Mouse (Mus musculus): ENCODE results near the gene Art1. TPM values are rescaled to one million over a fixed set of nuclear protein-coding genes. Genes with fewer than 3 reads are reported as not detected.

The Art1 gene
- polyA plus RNA-seq, 1 experiment, result 0.34 TPM

DNA sequence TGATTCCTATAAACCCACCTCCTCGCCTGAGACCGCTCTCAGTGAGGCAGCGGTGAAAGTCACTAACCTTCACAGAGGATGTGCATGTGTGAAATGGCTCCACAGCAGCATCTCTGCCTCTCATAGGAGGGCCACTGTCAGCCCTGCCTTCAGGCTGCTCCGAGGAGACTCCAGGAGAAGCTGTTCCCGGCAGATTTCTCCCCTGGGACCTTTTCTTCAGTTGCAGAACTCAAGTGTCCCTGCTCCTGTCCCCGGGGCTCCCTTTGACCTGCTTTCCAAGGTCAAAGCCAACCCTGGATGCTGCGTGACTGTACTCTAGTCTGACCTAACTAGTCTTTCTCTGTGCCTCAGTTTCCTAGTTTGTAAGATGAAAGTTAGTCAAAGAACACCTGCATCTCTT, 7.6 kb downstream of the Art1 start, which contains the start of gene Art5:
Gene Art5, minus strand, starts transcription at position 319 of the 400 bp plus-strand sequence.
- TF ChIP-seq CTCF (IDR thresholded peaks at IDR 0.05; ENCODE audit: borderline replicate concordance, extremely low read depth, insufficient read depth, insufficient read length) (no peak), POLR2A (IDR thresholded peaks at IDR 0.05; ENCODE audit: borderline replicate concordance, extremely low read depth, insufficient read depth, insufficient read length, poor library complexity, severe bottlenecking) (no peak)
- DNase-seq (ENCODE audit: low read depth), result no peak

DNA sequence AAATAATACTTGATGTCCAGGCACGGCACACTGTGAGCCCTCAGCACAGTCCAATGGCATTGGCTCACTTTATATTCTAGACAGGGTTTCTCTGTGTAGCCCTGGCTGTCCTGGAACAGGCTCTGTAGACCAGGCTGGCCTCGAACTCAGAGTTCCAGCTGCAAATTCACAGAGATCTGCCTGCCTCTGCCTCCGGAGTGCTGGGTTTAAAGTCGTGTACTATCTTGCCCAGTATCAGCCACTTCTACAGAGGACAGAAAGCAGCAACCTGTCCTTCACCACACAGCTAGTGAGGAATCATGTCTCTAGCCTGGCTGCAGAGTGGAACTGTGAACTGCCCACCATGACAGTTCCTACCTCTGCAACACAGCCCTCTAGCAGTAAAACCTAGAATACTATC, 8.2 kb downstream of the Art1 start:
- no peak for DNase-seq (ENCODE audit: low read depth)
- no peak for TF ChIP-seq CTCF (IDR thresholded peaks at IDR 0.05; ENCODE audit: borderline replicate concordance, extremely low read depth, insufficient read depth, insufficient read length)
- no peak for TF ChIP-seq POLR2A (IDR thresholded peaks at IDR 0.05; ENCODE audit: borderline replicate concordance, extremely low read depth, insufficient read depth, insufficient read length, poor library complexity, severe bottlenecking)

DNA sequence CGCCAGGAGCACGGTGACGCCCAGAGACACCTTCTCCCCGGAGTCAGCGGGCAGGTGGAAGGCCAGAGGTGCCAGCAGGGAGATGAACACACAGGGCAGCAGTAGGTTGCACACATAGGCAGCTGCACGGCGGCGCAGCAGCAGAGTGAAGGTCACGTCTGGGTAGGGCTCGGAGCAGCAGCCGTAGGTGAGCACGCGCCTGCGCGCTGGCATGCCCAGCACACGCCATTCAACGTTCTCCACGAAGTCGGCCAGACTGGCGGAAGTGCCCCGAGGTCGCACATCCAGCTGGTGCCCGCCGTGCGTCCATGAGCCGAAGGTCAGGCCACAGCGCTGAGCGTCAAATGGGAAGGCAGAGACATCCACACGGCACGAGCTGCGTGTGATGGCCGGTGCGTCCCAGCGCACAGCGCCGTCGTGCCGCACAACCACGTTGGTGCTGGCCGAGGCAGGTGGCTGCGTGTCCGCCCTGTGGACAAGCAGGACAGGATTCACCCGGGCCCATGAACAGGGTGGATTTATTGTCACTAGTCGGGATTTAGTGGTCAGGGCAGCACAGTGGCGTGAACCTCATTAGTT, 11.7 kb downstream of the Art1 start:
- TF ChIP-seq POLR2A (IDR thresholded peaks at IDR 0.05; ENCODE audit: borderline replicate concordance, extremely low read depth, insufficient read depth, insufficient read length, poor library complexity, severe bottlenecking) (no peak), CTCF (IDR thresholded peaks at IDR 0.05; ENCODE audit: borderline replicate concordance, extremely low read depth, insufficient read depth, insufficient read length) (no peak)
- DNase-seq (ENCODE audit: low read depth), result no peak

DNA sequence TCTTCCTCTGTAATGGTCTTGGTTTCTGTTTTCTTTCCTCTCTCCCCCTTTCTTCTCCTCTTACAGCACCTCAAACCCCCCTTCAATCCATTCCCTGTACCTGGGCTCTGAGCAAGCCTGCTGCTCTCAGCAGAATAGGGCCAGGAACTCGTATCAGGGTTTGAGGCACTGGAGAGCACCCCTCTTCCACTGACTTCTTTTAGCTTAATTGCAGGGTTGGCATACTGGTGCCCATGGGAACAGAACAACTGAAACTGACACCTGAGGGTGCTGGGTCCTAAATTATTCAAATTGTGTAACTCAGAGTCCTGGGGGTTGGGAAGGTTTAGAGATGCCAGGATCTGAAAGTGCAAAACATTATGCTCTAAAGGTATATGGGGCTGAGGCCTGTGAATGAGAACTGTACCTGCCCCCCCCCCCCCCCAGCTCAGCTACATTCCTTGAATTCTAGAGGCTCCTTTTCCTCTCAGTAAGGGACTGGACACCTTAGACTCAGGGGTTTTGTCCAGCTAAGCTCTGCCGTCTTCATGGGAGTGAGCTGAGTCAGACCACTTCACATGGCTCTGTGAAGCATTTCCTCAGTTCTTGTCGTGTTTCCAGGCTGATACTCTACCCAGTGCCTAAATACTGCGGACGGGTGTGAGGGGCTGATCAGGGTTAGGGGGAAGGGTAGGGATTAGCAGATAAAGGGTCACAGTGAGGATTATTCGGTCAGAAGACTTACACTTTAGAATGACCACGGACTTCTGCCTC, 15.2 kb downstream of the Art1 start, which contains the start of gene Chrna10:
Gene Chrna10, minus strand, starts transcription at position 250 of the 753 bp plus-strand sequence.
- TF ChIP-seq CTCF (IDR thresholded peaks at IDR 0.05; ENCODE audit: borderline replicate concordance, extremely low read depth, insufficient read depth, insufficient read length), result no peak
- no peak for TF ChIP-seq POLR2A (IDR thresholded peaks at IDR 0.05; ENCODE audit: borderline replicate concordance, extremely low read depth, insufficient read depth, insufficient read length, poor library complexity, severe bottlenecking)
- DNase-seq (ENCODE audit: low read depth), result no peak

DNA sequence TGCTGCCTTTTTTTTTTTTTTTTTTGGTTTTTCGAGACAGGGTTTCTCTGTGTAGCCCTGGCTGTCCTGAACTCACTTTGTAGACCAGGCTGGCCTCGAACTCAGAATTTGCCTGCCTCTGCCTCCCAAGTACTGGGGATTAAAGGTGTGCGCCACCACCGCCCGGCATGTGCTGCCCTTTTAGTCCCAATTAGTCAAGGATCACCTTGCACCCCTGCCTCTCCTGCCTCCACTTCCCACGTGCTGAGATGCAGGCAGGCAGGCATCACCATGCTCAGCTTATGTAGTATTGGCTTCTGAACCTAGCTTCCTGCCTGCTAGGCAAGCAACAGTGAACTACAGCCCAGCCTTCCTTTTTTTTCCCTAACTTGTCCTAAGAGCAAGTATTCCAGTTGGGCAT, 15.8 kb downstream of the Art1 start:
- DNase-seq (ENCODE audit: low read depth), result no peak
- TF ChIP-seq POLR2A (IDR thresholded peaks at IDR 0.05; ENCODE audit: borderline replicate concordance, extremely low read depth, insufficient read depth, insufficient read length, poor library complexity, severe bottlenecking), result no peak
- TF ChIP-seq CTCF (IDR thresholded peaks at IDR 0.05; ENCODE audit: borderline replicate concordance, extremely low read depth, insufficient read depth, insufficient read length), result no peak

DNA sequence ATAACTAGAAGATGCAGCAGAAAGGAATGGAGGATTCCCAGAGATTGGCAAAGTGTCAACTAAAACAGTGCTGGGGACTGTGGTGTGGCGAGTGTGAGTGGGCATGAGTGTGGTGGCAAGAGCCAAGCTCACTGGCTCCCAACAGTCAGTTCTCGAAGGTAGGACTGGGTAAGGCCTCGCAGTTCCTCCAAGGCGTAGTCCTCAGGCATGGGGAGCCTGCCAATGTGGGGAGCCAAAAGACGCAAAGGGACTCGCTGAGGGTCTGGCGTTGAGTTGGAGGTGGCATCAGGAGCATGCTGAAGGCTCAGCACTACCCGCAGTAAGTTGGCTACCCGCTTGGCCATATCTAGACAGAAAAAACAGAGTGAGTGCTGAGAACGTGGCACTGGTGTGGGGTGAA, 18.8 kb downstream of the Art1 start:
- no peak for TF ChIP-seq POLR2A (IDR thresholded peaks at IDR 0.05; ENCODE audit: borderline replicate concordance, extremely low read depth, insufficient read depth, insufficient read length, poor library complexity, severe bottlenecking)
- no peak for TF ChIP-seq CTCF (IDR thresholded peaks at IDR 0.05; ENCODE audit: borderline replicate concordance, extremely low read depth, insufficient read depth, insufficient read length)

DNA sequence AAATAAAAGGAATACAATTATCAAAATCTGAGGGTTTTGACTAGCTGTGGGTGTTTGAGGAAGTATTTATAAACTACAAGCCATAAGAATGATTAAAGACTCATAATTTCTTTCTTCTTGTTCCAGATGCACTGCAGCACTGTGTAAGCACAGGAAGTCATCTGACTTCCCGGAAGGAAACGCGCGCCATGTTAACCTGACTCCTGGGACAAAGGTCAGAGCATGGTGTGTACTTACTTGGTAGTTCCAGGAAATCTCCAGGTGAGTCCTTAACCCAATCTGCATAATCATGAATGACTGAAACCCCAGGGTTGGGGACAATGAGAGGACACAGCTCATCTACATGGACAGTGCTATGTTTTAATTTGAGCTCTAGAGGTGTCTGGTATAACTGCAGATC, 30.9 kb downstream of the Art1 start:
- DNase-seq (ENCODE audit: low read depth), result no peak
- TF ChIP-seq CTCF (IDR thresholded peaks at IDR 0.05; ENCODE audit: borderline replicate concordance, extremely low read depth, insufficient read depth, insufficient read length), result no peak
- no peak for TF ChIP-seq POLR2A (IDR thresholded peaks at IDR 0.05; ENCODE audit: borderline replicate concordance, extremely low read depth, insufficient read depth, insufficient read length, poor library complexity, severe bottlenecking)

More for the DNA sequence above, 18.8 kb downstream of the Art1 start:
- no peak for DNase-seq (ENCODE audit: low read depth)

DNA sequence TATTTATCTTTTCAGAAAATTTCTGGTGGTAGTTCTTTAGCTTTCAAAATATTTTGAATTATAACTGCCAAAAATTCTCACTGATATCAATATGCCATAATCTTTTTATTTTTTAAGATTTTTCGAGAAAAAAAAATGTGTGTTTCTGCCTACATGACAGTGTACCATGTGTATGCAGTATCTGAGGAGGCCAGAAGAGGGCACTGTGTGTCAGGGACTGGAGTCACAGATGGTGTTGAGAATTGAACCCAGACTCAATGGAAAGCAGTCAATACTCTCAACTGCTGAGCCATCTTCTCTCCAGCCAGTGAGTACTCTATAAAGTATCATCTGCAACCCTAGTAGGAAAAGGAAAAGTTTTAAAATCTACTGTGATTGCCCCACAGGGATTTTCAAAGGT, 35.9 kb downstream of the Art1 start:
- peak; percentile 38 for DNase-seq (ENCODE audit: low read depth)
- TF ChIP-seq CTCF (IDR thresholded peaks at IDR 0.05; ENCODE audit: borderline replicate concordance, extremely low read depth, insufficient read depth, insufficient read length) (peak; percentile 59; the same call in 1 of the 2 replicates), POLR2A (IDR thresholded peaks at IDR 0.05; ENCODE audit: borderline replicate concordance, extremely low read depth, insufficient read depth, insufficient read length, poor library complexity, severe bottlenecking) (no peak)

DNA sequence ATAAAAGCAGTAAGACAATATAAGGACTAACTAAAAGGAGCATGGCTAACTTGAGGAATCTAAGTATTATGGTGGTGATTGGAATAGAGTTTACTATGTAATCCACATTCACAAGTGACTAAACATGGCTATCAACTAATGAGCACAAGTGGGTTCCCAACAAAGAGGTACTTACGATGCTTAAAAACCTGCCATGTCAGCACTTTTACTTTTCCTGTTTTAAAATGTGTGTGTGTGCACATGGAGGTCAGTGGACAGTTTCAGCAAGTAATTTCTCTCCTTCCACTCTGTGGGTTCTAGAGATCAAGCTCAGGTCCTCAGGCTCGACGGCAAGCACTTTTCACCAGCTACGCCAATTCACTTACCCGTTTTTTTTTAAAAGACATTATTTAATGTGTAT, 36.4 kb downstream of the Art1 start:
- no peak for DNase-seq (ENCODE audit: low read depth)
- TF ChIP-seq CTCF (IDR thresholded peaks at IDR 0.05; ENCODE audit: borderline replicate concordance, extremely low read depth, insufficient read depth, insufficient read length) (no peak), POLR2A (IDR thresholded peaks at IDR 0.05; ENCODE audit: borderline replicate concordance, extremely low read depth, insufficient read depth, insufficient read length, poor library complexity, severe bottlenecking) (no peak)

DNA sequence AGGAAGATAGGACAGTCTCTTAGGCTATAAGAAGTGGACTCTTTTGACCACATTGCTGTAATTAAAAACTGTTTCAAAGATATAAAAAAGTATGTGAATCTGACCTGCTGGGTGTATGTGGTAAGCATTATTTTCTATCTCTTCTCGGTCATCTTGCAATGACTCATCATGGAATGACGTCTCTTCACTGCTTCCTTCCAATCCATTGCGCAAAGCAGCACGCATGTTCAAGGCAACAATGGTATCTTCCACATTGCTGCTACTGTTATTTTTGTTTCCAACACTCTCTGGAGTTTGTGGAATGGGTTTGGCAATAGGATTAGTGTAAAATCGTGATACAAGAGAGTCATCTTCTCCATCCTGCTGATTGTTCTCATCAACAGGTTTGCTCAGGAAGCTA, 52.1 kb downstream of the Art1 start:
- DNase-seq (ENCODE audit: low read depth), result no peak
- TF ChIP-seq CTCF (IDR thresholded peaks at IDR 0.05; ENCODE audit: borderline replicate concordance, extremely low read depth, insufficient read depth, insufficient read length) (no peak), POLR2A (IDR thresholded peaks at IDR 0.05; ENCODE audit: borderline replicate concordance, extremely low read depth, insufficient read depth, insufficient read length, poor library complexity, severe bottlenecking) (no peak)

Other genes starting within 250 kb of the Art1 start
- gene Folr2, start 244.5 kb upstream of the Art1 start, polyA plus RNA-seq (2012; rRNA removed), result 4.3 and 4.5 TPM in 2 replicates
- gene Anapc15, start 238.0 kb upstream of the Art1 start, polyA plus RNA-seq (2012; rRNA removed), result 88.7 and 115 TPM in 2 replicates
- gene Folr1, start 231.0 kb upstream of the Art1 start, polyA plus RNA-seq (2012; rRNA removed), result 16.3 and 25.3 TPM in 2 replicates
- gene Lamtor1, start 195.8 kb upstream of the Art1 start, polyA plus RNA-seq (2012; rRNA removed), result 169 and 197 TPM in 2 replicates
- gene Tomt, start 195.4 kb upstream of the Art1 start, polyA plus RNA-seq (2012; rRNA removed), result 0.18 and 0.33 TPM in 2 replicates
- 10.8 and 13.1 TPM in 2 replicates for gene Lrrc51, start 167.8 kb upstream of the Art1 start, polyA plus RNA-seq (2012; rRNA removed)
- gene Numa1, start 167.6 kb upstream of the Art1 start, polyA plus RNA-seq (2012; rRNA removed), result 72.1 and 104 TPM in 2 replicates
- gene Il18bp, start 83.1 kb upstream of the Art1 start, polyA plus RNA-seq (2012; rRNA removed), result 18.4 and 19.6 TPM in 2 replicates
- 65.8 and 95.5 TPM in 2 replicates for gene Rnf121, start 36.3 kb upstream of the Art1 start, polyA plus RNA-seq (2012; rRNA removed)
- gene Xndc1, start 36.2 kb upstream of the Art1 start, polyA plus RNA-seq (2012; rRNA removed), result 44.4 and 63.2 TPM in 2 replicates
- 5.7 and 7.7 TPM in 2 replicates for gene Xntrpc, start 36.0 kb upstream of the Art1 start, polyA plus RNA-seq (2012; rRNA removed)
- gene Trpc2, start 18.6 kb upstream of the Art1 start, polyA plus RNA-seq (2012; rRNA removed), result 3.4 and 5.8 TPM in 2 replicates
- gene Art5, start 7.7 kb downstream of the Art1 start, polyA plus RNA-seq (2012; rRNA removed), result 0.26 and 0.69 TPM in 2 replicates
- 0.04 and 0.05 TPM in 2 replicates for gene Chrna10, start 15.1 kb downstream of the Art1 start, polyA plus RNA-seq (2012; rRNA removed)
- gene Nup98, start 108.4 kb downstream of the Art1 start, polyA plus RNA-seq (2012; rRNA removed), result 18.7 and 26.0 TPM in 2 replicates
- gene Pgap2, start 108.5 kb downstream of the Art1 start, polyA plus RNA-seq (2012; rRNA removed), result 59.4 and 67.0 TPM in 2 replicates
- gene Rhog, start 154.3 kb downstream of the Art1 start, polyA plus RNA-seq (2012; rRNA removed), result 12.5 and 18.0 TPM in 2 replicates
- gene Stim1, start 166.1 kb downstream of the Art1 start, polyA plus RNA-seq (2012; rRNA removed), result 18.6 and 22.9 TPM in 2 replicates